Mouse (Mus musculus) limb, embryonic 11.5 days (tissue): ENCODE measurements around the gene Nup210. TPM values are rescaled to one million over a fixed set of nuclear protein-coding genes. Genes with fewer than 3 reads are reported as not detected.

Experiments used
- ATAC-seq: fragments of 200-750 bp; cut with Nextera tagmentation; 2 replicates; pipeline ENCODE4 v1.8.0; 2017; ENCODE audit warnings: low read depth; ENCODE audit not compliant: insufficient number of reproducible peaks, low FRiP score, low TSS enrichment
- DNase-seq: peaks from one replicate; pipeline ENCODE4 v3.0.0-alpha.2; 2015; ENCODE audit warnings: low spot score
- H3K27ac ChIP-seq: fragments of 300-500 bp; sonication (generic); replicated peaks from 2 replicates; pipeline ENCODE4 v1.5.1; 2014; ENCODE audit warnings: low read depth, mild to moderate bottlenecking, low read length
- H3K27me3 ChIP-seq: fragments of 300-500 bp; sonication (generic); 2 replicates; pipeline ENCODE4 v1.6.1; 2014; ENCODE audit warnings: mild to moderate bottlenecking, low read length, mixed read lengths; ENCODE audit not compliant: control insufficient read depth, insufficient read depth
- H3K36me3 ChIP-seq: fragments of 300-500 bp; sonication (generic); 2 replicates; pipeline ENCODE4 v1.6.1; 2014; ENCODE audit warnings: mild to moderate bottlenecking, low read length, moderate library complexity, mixed read lengths; ENCODE audit not compliant: control insufficient read depth, insufficient read depth
- H3K4me1 ChIP-seq: fragments of 300-500 bp; sonication (generic); 2 replicates; pipeline ENCODE4 v1.6.1; 2014; ENCODE audit warnings: low read length, mixed read lengths; ENCODE audit not compliant: control insufficient read depth, insufficient read depth
- H3K4me2 ChIP-seq: fragments of 300-500 bp; sonication (generic); 2 replicates; pipeline ENCODE4 v1.6.1; 2014; ENCODE audit warnings: low read depth, mild to moderate bottlenecking, moderate library complexity; ENCODE audit not compliant: severe bottlenecking
- H3K4me3 ChIP-seq: fragments of 300-500 bp; sonication (generic); 2 replicates; pipeline ENCODE4 v1.5.1; 2014; ENCODE audit warnings: low read depth, low read length
- H3K9ac ChIP-seq: fragments of 300-500 bp; sonication (generic); 2 replicates; pipeline ENCODE4 v1.6.1; 2014; ENCODE audit warnings: mild to moderate bottlenecking, low read length
- H3K9me3 ChIP-seq: fragments of 300-500 bp; sonication (generic); 2 replicates; pipeline ENCODE4 v1.6.1; 2016; ENCODE audit warnings: low read length; ENCODE audit not compliant: control insufficient read depth
- WGBS: fragments of 180-500 bp; shearing (Covaris S2); extraction: QIAGEN DNeasy Blood & Tissue Kit; methylation state at CpG from one replicate; pipeline ENCODE4 v1.1.7; 2014; 5-methylcytosine and 5-hydroxymethylcytosine counted together
- polyA plus RNA-seq: library from polyadenylated mRNA; unstranded; fragments of >200 nt; fragmentation: Nextera tagmentation; extraction: Ambion mirVana; gene quantifications from 2 replicates; pipeline ENCODE4 v1.2.1, GENCODE M21; 2014

The Nup210 gene
- 4.3 and 4.4 TPM in 2 replicates for polyA plus RNA-seq

GRCm38 (mm10) chr6:91116244-91117145 is at the start of gene Nup210:
Nup210 (minus strand) TSS chr6:91116829.
- no peaks in the 10 kb centered on the region for H3K9me3 ChIP-seq
- peak; percentile 96 for ATAC-seq
- peak within 1 kb of the TSS; percentile 99 for H3K4me2 ChIP-seq
- WGBS, result under 1% methylated on average over 88 of the region's 93 CpGs
- H3K9ac ChIP-seq, result peak within 1 kb of the TSS; percentile 68
- peaks cover 4% of the 10 kb centered on the region; the same call in 1 of the 2 replicates for H3K27me3 ChIP-seq
- H3K4me1 ChIP-seq, result peaks cover 3% of the 10 kb centered on the region; the same call in 1 of the 2 replicates
- H3K4me3 ChIP-seq, result peak within 1 kb of the TSS; percentile 49
- no peak within 1 kb of the TSS for H3K27ac ChIP-seq
- no peaks in the 10 kb centered on the region for H3K36me3 ChIP-seq
- peak; percentile 88 for DNase-seq

DNA sequence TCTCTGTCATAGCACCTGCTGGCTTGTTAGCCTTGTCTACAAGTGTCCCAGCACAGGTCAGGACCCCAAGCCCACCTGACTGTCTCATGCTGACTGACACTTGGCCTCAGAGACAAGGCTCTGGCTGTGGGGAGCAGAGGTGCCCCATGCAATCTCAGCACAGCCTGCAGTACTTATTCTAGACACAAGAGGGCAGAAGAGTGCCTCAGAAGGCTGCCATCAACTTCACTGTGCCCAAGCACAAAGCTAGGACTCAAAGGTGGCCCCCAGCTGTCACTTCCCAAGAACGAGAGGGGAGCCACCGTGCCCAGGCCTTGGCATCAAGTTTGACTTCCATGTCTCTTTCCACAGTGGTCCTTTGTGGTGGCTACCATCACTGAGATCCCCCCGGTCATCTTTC is 48.6 kb upstream of the Nup210 start:
- Histone ChIP-seq H3K4me2 (no peak overlapping the region), H3K9ac (no peak overlapping the region), H3K9me3 (no peaks in the 10 kb centered on the region), H3K4me1 (peaks cover 4% of the 10 kb centered on the region), H3K27me3 (no peaks in the 10 kb centered on the region), H3K27ac (no peak overlapping the region), H3K36me3 (no peaks in the 10 kb centered on the region; the same call in 1 of the 2 replicates), H3K4me3 (no peak overlapping the region)
- 0 out of 2 replicates have a peak, but pooled peaks have one; percentile 5 for ATAC-seq
- peak; percentile 85 for DNase-seq
- WGBS, result 36% methylated on average over 3 of the region's 3 CpGs

GRCm38 (mm10) chr6:91164584-91164983 is 48.0 kb upstream of the Nup210 start:
- ATAC-seq (no peak), DNase-seq (no peak)
- H3K9me3 ChIP-seq, result no peaks in the 10 kb centered on the region
- no peaks in the 10 kb centered on the region for H3K27me3 ChIP-seq
- H3K4me2 ChIP-seq, result no peak overlapping the region
- 91% methylated on average over 2 of the region's 2 CpGs for WGBS
- no peak overlapping the region for H3K4me3 ChIP-seq
- no peak overlapping the region for H3K27ac ChIP-seq
- H3K9ac ChIP-seq, result no peak overlapping the region
- peaks cover 8% of the 10 kb centered on the region for H3K4me1 ChIP-seq
- H3K36me3 ChIP-seq, result no peaks in the 10 kb centered on the region; the same call in 1 of the 2 replicates

- DNase-seq (no peak), ATAC-seq (no peak)
- Histone ChIP-seq H3K27me3 (no peaks in the 10 kb centered on the region), H3K4me3 (no peak overlapping the region), H3K9ac (no peak overlapping the region), H3K4me1 (peaks cover 14% of the 10 kb centered on the region), H3K4me2 (no peak overlapping the region), H3K27ac (no peak overlapping the region), H3K36me3 (no peaks in the 10 kb centered on the region), H3K9me3 (no peaks in the 10 kb centered on the region)
- 71% methylated on average over 5 of the region's 5 CpGs for WGBS
Observed at GRCm38 (mm10) chr6:91163195-91163911, 46.7 kb upstream of the Nup210 start.

DNA sequence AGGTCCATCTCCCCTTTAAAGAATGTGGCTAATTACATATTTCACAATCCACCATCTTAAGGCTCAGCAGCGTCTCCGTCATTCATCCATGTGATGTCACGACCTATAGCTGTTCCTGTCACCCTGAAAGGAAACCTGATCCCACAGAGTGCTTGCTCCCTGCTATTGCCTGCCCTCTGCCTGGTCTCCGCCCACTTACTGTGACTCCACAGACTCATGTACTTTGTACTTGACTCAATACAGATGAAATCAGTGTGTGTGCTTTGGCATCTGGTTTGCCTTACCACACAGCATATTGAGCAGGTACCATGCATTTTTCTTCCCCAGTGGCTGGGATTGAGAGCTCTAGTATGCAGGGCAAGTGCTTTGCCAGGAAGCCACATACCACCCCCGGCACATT is 45.7 kb upstream of the Nup210 start:
- DNase-seq (no peak), ATAC-seq (no peak)
- Histone ChIP-seq H3K4me2 (no peak overlapping the region), H3K4me3 (no peak overlapping the region), H3K9ac (no peak overlapping the region), H3K27ac (no peak overlapping the region), H3K9me3 (no peaks in the 10 kb centered on the region), H3K27me3 (no peaks in the 10 kb centered on the region), H3K4me1 (peaks cover 21% of the 10 kb centered on the region), H3K36me3 (no peaks in the 10 kb centered on the region)
- 80% methylated on average over 5 of the region's 5 CpGs for WGBS

DNA sequence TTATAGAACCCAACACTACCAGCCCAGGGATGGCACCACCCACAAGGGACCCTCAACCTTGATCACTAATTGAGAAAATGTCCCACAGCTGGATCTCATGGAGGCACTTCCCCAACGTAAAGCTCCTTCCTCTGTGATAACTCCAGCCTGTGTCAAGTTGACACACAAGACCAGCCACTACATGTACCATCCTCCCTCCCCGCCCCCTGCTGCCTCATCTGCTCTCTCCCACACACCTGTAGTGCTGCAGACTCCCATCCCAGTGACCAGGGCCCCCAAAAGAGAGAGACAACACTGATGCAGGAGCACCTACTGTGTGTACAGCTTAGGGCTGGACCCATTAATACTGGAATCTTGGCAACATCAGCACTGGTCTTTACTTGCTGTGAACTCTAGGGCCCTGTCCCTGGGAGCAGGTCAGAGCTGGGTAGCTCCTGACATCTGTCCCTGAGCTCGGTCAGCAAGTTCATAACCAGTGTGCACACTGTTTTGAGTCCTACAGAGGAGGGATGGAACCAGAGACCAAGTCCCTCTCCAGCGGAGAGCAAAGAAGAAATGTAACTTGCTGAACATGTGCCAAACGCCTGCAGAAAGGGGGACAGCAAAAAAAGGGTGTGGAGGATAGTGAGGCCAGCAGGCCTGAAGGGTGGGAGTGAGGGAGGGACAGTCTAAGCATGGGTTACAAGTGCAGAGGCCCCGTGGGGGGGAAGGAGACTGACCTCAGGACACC is 45.0 kb upstream of the Nup210 start:
- Histone ChIP-seq H3K36me3 (no peaks in the 10 kb centered on the region), H3K9me3 (no peaks in the 10 kb centered on the region), H3K27ac (no peak overlapping the region), H3K4me1 (peaks cover 24% of the 10 kb centered on the region), H3K4me2 (no peak overlapping the region), H3K27me3 (no peaks in the 10 kb centered on the region), H3K4me3 (no peak overlapping the region), H3K9ac (no peak overlapping the region)
- WGBS, result 69% methylated on average over 6 of the region's 6 CpGs
- no peak for ATAC-seq
- no peak for DNase-seq

- Histone ChIP-seq H3K36me3 (no peaks in the 10 kb centered on the region), H3K27ac (no peak overlapping the region), H3K27me3 (no peaks in the 10 kb centered on the region), H3K4me3 (no peak overlapping the region), H3K9me3 (no peaks in the 10 kb centered on the region), H3K4me1 (peaks cover 28% of the 10 kb centered on the region), H3K4me2 (no peak overlapping the region), H3K9ac (no peak overlapping the region)
- ATAC-seq (no peak), DNase-seq (no peak)
- 73% methylated on average over 2 of the region's 2 CpGs for WGBS
Observed at GRCm38 (mm10) chr6:91160976-91161375, 44.3 kb upstream of the Nup210 start.

GRCm38 (mm10) chr6:91160399-91160798 is 43.8 kb upstream of the Nup210 start:
- H3K9me3 ChIP-seq, result no peaks in the 10 kb centered on the region
- H3K27ac ChIP-seq, result no peak overlapping the region; the same call in 1 of the 2 replicates
- H3K36me3 ChIP-seq, result no peaks in the 10 kb centered on the region
- H3K9ac ChIP-seq, result peak overlapping the region; percentile 22; the same call in 1 of the 2 replicates
- no peaks in the 10 kb centered on the region for H3K27me3 ChIP-seq
- peak overlapping the region; percentile 7; the same call in 1 of the 2 replicates for H3K4me2 ChIP-seq
- peaks cover 29% of the 10 kb centered on the region for H3K4me1 ChIP-seq
- 34% methylated on average over 3 of the region's 3 CpGs for WGBS
- DNase-seq (no peak), ATAC-seq (no peak)
- no peak overlapping the region for H3K4me3 ChIP-seq
